Mouse (Mus musculus): Measurements from ENCODE around the gene Hoxb5. TPM values are rescaled to one million over a fixed set of nuclear protein-coding genes. Genes with fewer than 3 reads are reported as not detected.

The Hoxb5 gene
- total and polyA plus RNA-seq, 2 experiments: 0.09 to 0.35 TPM

DNA sequence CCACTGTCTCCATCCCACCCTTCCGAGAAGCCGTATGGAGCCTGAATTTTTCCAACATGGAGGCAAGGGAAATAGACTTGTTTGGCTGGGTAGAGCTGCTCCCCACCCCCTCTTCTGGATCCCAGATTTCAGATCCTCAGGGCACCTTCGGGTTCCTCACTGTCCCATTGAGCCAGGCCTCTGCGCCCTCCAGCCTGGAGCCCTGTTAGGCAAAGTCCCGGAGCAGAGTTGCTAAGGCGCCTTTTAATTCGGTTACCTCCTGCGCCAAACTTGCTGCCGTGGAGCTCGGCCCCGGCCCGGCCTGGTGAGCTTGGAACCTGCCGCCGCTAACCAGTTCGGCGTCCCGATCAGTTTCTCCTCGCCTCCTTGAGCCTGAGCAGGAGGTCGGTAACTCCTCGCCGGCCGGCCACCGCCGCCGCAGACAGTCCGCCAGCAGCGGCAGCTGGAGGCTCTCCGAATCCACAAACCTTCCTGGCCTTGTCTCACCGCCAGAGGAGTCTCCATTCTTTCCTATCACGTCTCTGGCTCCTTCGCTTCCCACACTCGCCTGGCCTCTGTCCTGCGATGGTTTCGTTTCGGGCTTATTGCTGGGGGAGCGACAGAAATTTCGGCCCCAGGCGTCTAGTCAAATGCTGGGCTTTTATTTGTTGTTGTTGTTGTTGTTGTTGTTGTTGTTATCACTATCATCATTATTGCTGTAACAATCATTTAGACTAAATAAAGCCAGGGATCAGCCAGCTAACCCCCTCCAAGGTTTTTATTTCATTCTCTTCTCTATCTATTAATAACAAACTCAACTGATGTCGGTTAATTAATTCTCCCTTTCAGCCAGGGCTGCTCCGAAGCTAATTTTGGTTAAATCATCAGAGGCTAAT lies 38.8 kb downstream of the Hoxb5 start:
- H3K4me3 ChIP-seq (ENCODE audit: insufficient read depth, low read depth, low read length): peak overlapping the region; percentile 56
- H3K36me3 ChIP-seq (ENCODE audit: control insufficient read depth, insufficient read depth, low read length): no peaks in the 10 kb centered on the region
- 4% methylated on average over 40 of the region's 40 CpGs for WGBS
- H3K27ac ChIP-seq (replicated peaks; ENCODE audit: insufficient read depth, low read depth, low read length): peak overlapping the region; percentile 71
- no peak for DNase-seq (ENCODE audit: extremely low read depth, low read depth, low spot score)
- H3K9ac ChIP-seq (ENCODE audit: low read depth, low read length): peak overlapping the region; percentile 70
- no peaks in the 10 kb centered on the region for H3K4me1 ChIP-seq (ENCODE audit: control insufficient read depth, insufficient read depth, low read length)
- H3K79me2 ChIP-seq (ENCODE audit: control insufficient read depth, insufficient read depth, low read length): no peaks in the 10 kb centered on the region
- H3K27me3 ChIP-seq (ENCODE audit: control insufficient read depth, insufficient read depth, low read length): peaks cover 22% of the 10 kb centered on the region
- TF ChIP-seq POLR2A (IDR thresholded peaks at IDR 0.05; ENCODE audit: extremely low read depth, insufficient read depth, low read length): no peak
- TF ChIP-seq CTCF (IDR thresholded peaks at IDR 0.05; ENCODE audit: low read depth, low read length): no peak

DNA sequence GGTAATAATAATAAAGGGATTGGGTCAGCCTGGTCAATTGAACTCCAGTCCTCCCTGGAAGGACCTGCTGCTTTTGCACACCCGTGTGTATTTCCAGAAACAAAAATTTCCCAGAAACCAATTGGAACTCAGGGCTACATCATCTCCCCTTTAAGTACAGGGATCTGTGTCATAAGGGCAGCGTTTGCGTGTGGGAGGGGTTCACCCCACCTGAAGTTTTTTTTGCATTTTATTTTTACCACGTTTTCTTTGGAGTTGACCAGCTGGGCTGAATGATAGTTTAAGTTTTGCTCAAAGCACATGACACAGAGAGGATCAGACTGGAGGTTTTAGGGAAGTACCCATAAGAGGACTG lies 39.4 kb downstream of the Hoxb5 start:
- 6% methylated on average over 4 of the region's 4 CpGs for WGBS
- Histone ChIP-seq H3K9ac (ENCODE audit: low read depth, low read length) (no peak overlapping the region; the same call in 1 of the 2 replicates), H3K27me3 (ENCODE audit: control insufficient read depth, insufficient read depth, low read length) (peaks cover 22% of the 10 kb centered on the region), H3K36me3 (ENCODE audit: control insufficient read depth, insufficient read depth, low read length) (no peaks in the 10 kb centered on the region), H3K4me1 (ENCODE audit: control insufficient read depth, insufficient read depth, low read length) (no peaks in the 10 kb centered on the region), H3K79me2 (ENCODE audit: control insufficient read depth, insufficient read depth, low read length) (no peaks in the 10 kb centered on the region), H3K27ac (replicated peaks; ENCODE audit: insufficient read depth, low read depth, low read length) (no peak overlapping the region), H3K4me3 (ENCODE audit: insufficient read depth, low read depth, low read length) (no peak overlapping the region)
- TF ChIP-seq POLR2A (IDR thresholded peaks at IDR 0.05; ENCODE audit: extremely low read depth, insufficient read depth, low read length) (no peak), CTCF (IDR thresholded peaks at IDR 0.05; ENCODE audit: low read depth, low read length) (no peak)
- DNase-seq (ENCODE audit: extremely low read depth, low read depth, low spot score): no peak

DNA sequence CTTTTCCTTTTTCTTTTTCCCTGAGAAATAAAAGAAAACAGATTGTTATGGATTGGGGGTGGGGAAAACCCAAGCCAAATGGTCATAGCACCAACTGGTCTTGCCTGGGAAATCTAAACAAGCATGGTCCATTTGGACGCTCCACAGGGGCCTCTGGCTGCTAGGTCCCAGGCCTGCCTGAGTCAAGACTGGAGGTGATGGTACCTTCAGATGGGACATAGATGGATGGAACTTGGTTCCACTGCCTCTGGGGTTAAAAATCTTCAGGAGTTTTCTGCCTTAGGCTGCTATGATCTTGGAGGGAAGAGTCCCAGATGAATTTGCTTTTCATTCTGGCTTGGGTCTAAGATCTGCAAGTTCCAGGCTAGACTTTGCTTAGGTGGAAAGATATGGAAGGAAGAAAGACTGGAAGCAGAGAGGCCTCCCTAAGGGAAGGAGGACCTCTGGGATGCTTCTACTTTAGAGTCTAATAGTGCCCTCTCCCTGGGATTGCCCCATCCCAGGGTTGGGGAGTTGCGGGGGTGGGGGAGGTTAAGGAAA lies 40.1 kb downstream of the Hoxb5 start:
- TF ChIP-seq CTCF (IDR thresholded peaks at IDR 0.05; ENCODE audit: low read depth, low read length): no peak
- no peak for TF ChIP-seq POLR2A (IDR thresholded peaks at IDR 0.05; ENCODE audit: extremely low read depth, insufficient read depth, low read length)
- Histone ChIP-seq H3K4me3 (ENCODE audit: insufficient read depth, low read depth, low read length) (no peak overlapping the region), H3K9ac (ENCODE audit: low read depth, low read length) (no peak overlapping the region), H3K36me3 (ENCODE audit: control insufficient read depth, insufficient read depth, low read length) (no peaks in the 10 kb centered on the region), H3K27me3 (ENCODE audit: control insufficient read depth, insufficient read depth, low read length) (peaks cover 26% of the 10 kb centered on the region), H3K79me2 (ENCODE audit: control insufficient read depth, insufficient read depth, low read length) (no peaks in the 10 kb centered on the region), H3K27ac (replicated peaks; ENCODE audit: insufficient read depth, low read depth, low read length) (no peak overlapping the region), H3K4me1 (ENCODE audit: control insufficient read depth, insufficient read depth, low read length) (no peaks in the 10 kb centered on the region)
- no peak for DNase-seq (ENCODE audit: extremely low read depth, low read depth, low spot score)
- WGBS: 37% methylated on average over 2 of the region's 2 CpGs

DNA sequence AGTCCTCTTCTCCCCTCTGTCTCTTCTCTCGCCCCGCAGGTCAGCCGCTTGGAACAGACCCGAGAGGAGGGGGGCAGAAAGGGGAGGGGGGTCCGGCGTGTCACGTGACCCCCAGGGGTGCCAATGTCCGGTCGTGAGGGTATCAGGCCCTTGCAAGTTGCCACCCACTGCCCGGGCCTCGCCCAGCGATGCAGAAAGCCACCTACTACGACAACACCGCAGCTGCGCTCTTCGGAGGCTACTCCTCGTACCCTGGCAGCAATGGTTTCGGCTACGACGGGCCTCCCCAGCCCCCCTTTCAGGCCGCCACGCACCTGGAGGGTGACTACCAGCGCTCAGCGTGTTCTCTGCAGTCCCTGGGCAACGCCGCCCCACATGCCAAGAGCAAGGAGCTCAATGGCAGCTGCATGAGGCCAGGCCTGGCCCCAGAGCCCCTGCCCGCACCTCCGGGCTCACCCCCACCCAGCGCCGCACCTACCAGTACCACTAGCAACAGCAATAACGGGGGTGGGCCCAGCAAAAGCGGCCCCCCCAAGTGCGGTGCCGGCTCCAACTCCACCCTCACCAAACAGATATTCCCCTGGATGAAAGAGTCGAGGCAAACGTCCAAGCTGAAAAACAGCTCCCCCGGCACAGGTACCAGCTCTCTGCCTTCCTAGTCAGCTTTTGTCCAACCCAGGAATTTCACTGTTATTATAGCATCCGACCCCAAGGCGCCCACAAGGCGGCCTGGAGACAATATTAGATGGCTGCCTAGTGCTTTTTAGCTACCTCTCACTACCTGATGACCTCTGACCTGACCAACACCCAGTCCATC lies 41.1 kb downstream of the Hoxb5 start:
- no peak for DNase-seq (ENCODE audit: extremely low read depth, low read depth, low spot score)
- H3K36me3 ChIP-seq (ENCODE audit: control insufficient read depth, insufficient read depth, low read length): no peaks in the 10 kb centered on the region
- peaks cover 29% of the 10 kb centered on the region for H3K27me3 ChIP-seq (ENCODE audit: control insufficient read depth, insufficient read depth, low read length)
- no peaks in the 10 kb centered on the region for H3K79me2 ChIP-seq (ENCODE audit: control insufficient read depth, insufficient read depth, low read length)
- 25% methylated on average over 40 of the region's 40 CpGs for WGBS
- H3K27ac ChIP-seq (replicated peaks; ENCODE audit: insufficient read depth, low read depth, low read length): no peak overlapping the region
- no peak overlapping the region for H3K4me3 ChIP-seq (ENCODE audit: insufficient read depth, low read depth, low read length)
- H3K4me1 ChIP-seq (ENCODE audit: control insufficient read depth, insufficient read depth, low read length): peaks cover 3% of the 10 kb centered on the region; the same call in 1 of the 2 replicates
- no peak overlapping the region for H3K9ac ChIP-seq (ENCODE audit: low read depth, low read length)
- no peak for TF ChIP-seq POLR2A (IDR thresholded peaks at IDR 0.05; ENCODE audit: extremely low read depth, insufficient read depth, low read length)
- no peak for TF ChIP-seq CTCF (IDR thresholded peaks at IDR 0.05; ENCODE audit: low read depth, low read length)

DNA sequence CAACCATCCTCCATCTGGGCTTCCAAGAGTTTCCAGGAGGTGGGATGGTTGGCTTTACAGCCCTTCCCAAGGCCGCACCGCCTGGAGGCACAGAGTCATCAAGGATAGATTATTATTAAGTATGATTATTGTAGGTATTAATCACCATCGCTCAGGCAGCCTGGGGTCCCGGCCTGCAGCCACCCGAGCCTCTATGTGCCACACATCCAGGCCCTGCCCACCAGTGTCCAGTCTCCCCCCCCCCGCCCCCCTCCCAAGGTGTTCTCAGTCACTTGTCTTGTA lies 41.7 kb downstream of the Hoxb5 start:
- no peaks in the 10 kb centered on the region for H3K36me3 ChIP-seq (ENCODE audit: control insufficient read depth, insufficient read depth, low read length)
- H3K4me3 ChIP-seq (ENCODE audit: insufficient read depth, low read depth, low read length): no peak overlapping the region
- DNase-seq (ENCODE audit: extremely low read depth, low read depth, low spot score): no peak
- H3K9ac ChIP-seq (ENCODE audit: low read depth, low read length): no peak overlapping the region
- peaks cover 29% of the 10 kb centered on the region for H3K27me3 ChIP-seq (ENCODE audit: control insufficient read depth, insufficient read depth, low read length)
- WGBS: 25% methylated on average over 6 of the region's 6 CpGs
- H3K79me2 ChIP-seq (ENCODE audit: control insufficient read depth, insufficient read depth, low read length): no peaks in the 10 kb centered on the region
- H3K4me1 ChIP-seq (ENCODE audit: control insufficient read depth, insufficient read depth, low read length): peaks cover 3% of the 10 kb centered on the region; the same call in 1 of the 2 replicates
- H3K27ac ChIP-seq (replicated peaks; ENCODE audit: insufficient read depth, low read depth, low read length): no peak overlapping the region
- no peak for TF ChIP-seq POLR2A (IDR thresholded peaks at IDR 0.05; ENCODE audit: extremely low read depth, insufficient read depth, low read length)
- no peak for TF ChIP-seq CTCF (IDR thresholded peaks at IDR 0.05; ENCODE audit: low read depth, low read length)
